Mouse (Mus musculus): Measurements from ENCODE around the gene Fau. TPM values are rescaled to one million over a fixed set of nuclear protein-coding genes. Genes with fewer than 3 reads are reported as not detected.

Fau gene
- total and polyA plus RNA-seq, 3 experiments: 2,986 to 5,712 (median 3,086) TPM

DNA sequence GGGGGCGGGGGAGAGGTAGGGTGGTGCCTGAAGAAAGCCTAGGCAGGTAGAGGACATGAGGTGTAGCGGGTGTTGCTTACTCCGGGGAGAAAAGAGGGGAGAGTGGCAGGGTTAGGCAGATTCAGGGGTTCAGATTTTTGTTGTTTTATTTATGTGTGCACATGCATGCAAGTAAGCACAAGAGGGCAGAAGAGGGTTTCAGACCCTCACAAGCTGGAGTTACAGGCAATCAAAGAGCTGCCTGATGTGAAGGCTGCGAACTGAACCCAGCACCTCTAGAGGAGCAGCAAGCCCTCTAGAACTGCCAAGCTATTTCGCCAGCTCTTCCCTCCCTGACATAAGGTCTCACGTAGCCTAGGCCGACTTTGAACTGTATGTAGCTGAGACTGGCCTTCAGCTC, 41.1 kb upstream of the Fau start:
- Histone ChIP-seq H3K9me3 (replicated peaks) (no peaks in the 10 kb centered on the region), H3K27me3 (ENCODE audit: insufficient read depth, low read length) (no peaks in the 10 kb centered on the region), H3K4me3 (ENCODE audit: low read depth, low read length) (peak overlapping the region; percentile 83), H3K36me3 (replicated peaks) (peaks cover 32% of the 10 kb centered on the region), H3K4me1 (ENCODE audit: insufficient read depth, low read depth, low read length) (peaks cover 83% of the 10 kb centered on the region)
- TF ChIP-seq GATA2 (IDR thresholded peaks at IDR 0.05; ENCODE audit: borderline replicate concordance, low read depth, low read length) (no peak), GATA1 (IDR thresholded peaks at IDR 0.05; ENCODE audit: borderline replicate concordance, low read length) (no peak), TAL1 (conservative IDR thresholded peaks at IDR 0.05; ENCODE audit: low read depth, low read length) (no peak), CTCF (IDR thresholded peaks at IDR 0.05; ENCODE audit: low read depth, low read length) (no peak; the same call in 1 of the 2 replicates), POLR2AphosphoS5 (IDR thresholded peaks at IDR 0.05; ENCODE audit: insufficient replicate concordance, low read depth, low read length) (no peak)
- DNase-seq (ENCODE audit: low spot score): peak; percentile 14
- no peak for ATAC-seq (ENCODE audit: extremely low read depth, insufficient number of reproducible peaks, low FRiP score, poor library complexity, severe bottlenecking)

DNA sequence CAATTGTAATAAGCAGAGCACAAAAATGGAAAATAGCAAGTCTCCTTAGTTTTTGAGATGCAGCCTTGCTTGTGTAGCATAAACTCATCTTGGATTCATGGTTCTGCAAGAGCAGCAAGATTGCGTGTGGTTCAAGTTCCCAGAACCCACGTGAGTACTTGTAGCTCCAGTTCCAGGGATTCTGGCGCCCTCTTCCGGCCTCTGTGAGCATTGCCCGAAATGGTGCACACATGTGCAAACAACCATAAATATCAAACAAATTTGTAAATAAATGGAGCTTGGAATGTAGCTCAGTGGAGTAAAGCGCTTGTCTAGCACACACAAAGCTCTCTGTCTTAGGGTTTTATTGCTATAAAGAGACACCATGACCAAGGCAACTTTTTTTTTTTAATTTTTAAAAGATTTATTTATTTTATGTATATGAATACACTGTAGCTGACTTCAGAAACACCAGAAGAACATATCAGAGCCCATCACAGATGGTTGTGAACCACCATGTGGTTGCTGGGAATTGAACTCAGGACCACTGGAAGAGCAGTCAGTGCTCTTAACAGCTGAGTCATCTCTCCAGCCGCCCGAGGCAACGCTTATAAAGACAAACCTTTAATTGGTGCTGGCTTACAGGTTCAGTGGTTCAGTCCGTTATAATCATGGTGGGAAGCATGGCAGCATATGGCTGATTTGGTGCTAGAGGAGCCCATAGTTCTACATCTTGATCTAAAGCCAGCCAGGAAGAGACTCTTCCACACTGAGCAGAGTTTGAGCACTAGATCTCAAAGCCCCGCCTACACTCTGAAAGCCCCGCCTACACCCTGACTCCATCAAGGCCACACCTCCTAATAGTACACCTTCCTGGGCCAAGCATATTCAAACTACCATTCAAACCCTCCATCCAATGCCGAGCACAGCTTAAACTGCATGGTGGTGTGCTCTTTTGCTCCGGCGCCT, 39.2 kb upstream of the Fau start:
- ATAC-seq (ENCODE audit: extremely low read depth, insufficient number of reproducible peaks, low FRiP score, poor library complexity, severe bottlenecking) (no peak), DNase-seq (ENCODE audit: low spot score) (peak; percentile 20)
- Histone ChIP-seq H3K36me3 (replicated peaks) (peaks cover 14% of the 10 kb centered on the region), H3K9me3 (replicated peaks) (no peaks in the 10 kb centered on the region), H3K27me3 (ENCODE audit: insufficient read depth, low read length) (no peaks in the 10 kb centered on the region), H3K4me1 (ENCODE audit: insufficient read depth, low read depth, low read length) (peaks cover 80% of the 10 kb centered on the region), H3K4me3 (ENCODE audit: low read depth, low read length) (no peak overlapping the region)
- TF ChIP-seq CTCF (IDR thresholded peaks at IDR 0.05; ENCODE audit: low read depth, low read length): peak; percentile 85
- no peak for TF ChIP-seq POLR2AphosphoS5 (IDR thresholded peaks at IDR 0.05; ENCODE audit: insufficient replicate concordance, low read depth, low read length)

DNA sequence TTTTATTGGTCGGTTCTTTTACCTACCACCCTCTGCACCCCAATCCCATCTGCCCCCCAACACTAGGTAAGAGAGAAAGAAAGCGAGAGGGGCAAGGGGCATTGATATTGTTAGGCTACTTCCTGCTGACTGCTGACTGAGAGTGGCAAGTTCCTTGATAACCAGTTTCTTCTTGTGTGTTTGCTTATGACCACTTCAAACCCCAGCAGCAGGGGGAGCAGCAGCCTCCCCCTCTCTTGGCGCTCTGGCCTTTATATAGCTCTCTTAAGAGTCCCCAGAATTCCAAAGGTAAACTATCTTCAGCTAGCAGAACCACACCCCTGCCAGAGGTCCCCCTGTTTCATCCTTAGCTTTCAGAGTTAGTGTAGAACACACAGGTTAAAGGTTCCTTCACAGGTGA, 37.4 kb upstream of the Fau start:
- Histone ChIP-seq H3K4me3 (ENCODE audit: low read depth, low read length) (no peak overlapping the region), H3K4me1 (ENCODE audit: insufficient read depth, low read depth, low read length) (peaks cover 67% of the 10 kb centered on the region), H3K9me3 (replicated peaks) (no peaks in the 10 kb centered on the region), H3K36me3 (replicated peaks) (peaks cover 4% of the 10 kb centered on the region), H3K27me3 (ENCODE audit: insufficient read depth, low read length) (peaks cover 13% of the 10 kb centered on the region)
- ATAC-seq (ENCODE audit: extremely low read depth, insufficient number of reproducible peaks, low FRiP score, poor library complexity, severe bottlenecking) (no peak), DNase-seq (ENCODE audit: low spot score) (no peak)
- TF ChIP-seq GATA1 (IDR thresholded peaks at IDR 0.05; ENCODE audit: borderline replicate concordance, low read length) (no peak), POLR2AphosphoS5 (IDR thresholded peaks at IDR 0.05; ENCODE audit: insufficient replicate concordance, low read depth, low read length) (no peak), CTCF (IDR thresholded peaks at IDR 0.05; ENCODE audit: low read depth, low read length) (no peak), TAL1 (conservative IDR thresholded peaks at IDR 0.05; ENCODE audit: low read depth, low read length) (no peak), GATA2 (IDR thresholded peaks at IDR 0.05; ENCODE audit: borderline replicate concordance, low read depth, low read length) (no peak)

DNA sequence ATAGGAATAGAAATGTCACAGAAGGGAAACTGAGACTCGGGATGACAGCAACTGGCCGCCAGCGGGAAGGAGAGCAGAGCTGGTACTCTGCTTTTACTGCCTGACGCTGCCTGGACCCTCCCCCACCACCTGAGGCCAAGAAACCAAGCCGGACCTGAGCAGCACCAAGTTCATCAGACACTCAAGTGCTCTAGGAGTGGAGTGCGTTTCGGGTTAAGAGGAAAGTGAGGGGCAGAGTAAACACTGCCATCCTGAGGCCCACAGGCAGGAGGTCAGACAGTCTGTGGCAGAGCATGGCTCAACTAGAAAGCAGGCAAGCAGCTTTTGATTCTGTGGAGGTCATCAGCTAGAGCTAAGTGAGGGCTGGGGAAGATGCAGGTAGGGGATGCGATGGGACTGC, 34.6 kb upstream of the Fau start:
- peaks cover 2% of the 10 kb centered on the region for H3K36me3 ChIP-seq (replicated peaks)
- peaks cover 25% of the 10 kb centered on the region for H3K27me3 ChIP-seq (ENCODE audit: insufficient read depth, low read length)
- no peak overlapping the region for H3K4me3 ChIP-seq (ENCODE audit: low read depth, low read length)
- no peak for TF ChIP-seq TAL1 (conservative IDR thresholded peaks at IDR 0.05; ENCODE audit: low read depth, low read length)
- TF ChIP-seq GATA1 (IDR thresholded peaks at IDR 0.05; ENCODE audit: borderline replicate concordance, low read length): no peak
- TF ChIP-seq CTCF (IDR thresholded peaks at IDR 0.05; ENCODE audit: low read depth, low read length): no peak
- TF ChIP-seq POLR2AphosphoS5 (IDR thresholded peaks at IDR 0.05; ENCODE audit: insufficient replicate concordance, low read depth, low read length): no peak
- TF ChIP-seq GATA2 (IDR thresholded peaks at IDR 0.05; ENCODE audit: borderline replicate concordance, low read depth, low read length): no peak
- H3K4me1 ChIP-seq (ENCODE audit: insufficient read depth, low read depth, low read length): peaks cover 40% of the 10 kb centered on the region
- ATAC-seq (ENCODE audit: extremely low read depth, insufficient number of reproducible peaks, low FRiP score, poor library complexity, severe bottlenecking) (no peak), DNase-seq (ENCODE audit: low spot score) (no peak)
- no peaks in the 10 kb centered on the region for H3K9me3 ChIP-seq (replicated peaks)

DNA sequence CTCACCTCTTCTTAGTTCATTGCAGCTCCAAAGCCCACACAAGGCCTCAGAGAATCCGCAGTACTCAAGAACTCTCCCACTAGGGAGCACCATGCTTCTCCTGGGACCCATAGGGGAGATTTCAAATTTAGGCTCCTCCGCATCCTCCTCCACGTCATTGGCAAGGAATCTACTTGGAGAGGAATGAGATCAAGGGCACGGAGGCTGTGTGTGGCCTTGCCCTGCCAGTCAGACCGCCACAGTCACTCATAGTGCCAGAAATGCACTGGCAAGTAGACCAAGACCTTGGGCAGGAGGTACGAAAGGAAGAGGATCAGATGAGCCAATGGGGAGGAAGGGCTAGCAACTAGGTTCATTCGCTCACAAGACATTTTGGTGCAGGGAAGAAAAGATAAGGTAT, 33.7 kb upstream of the Fau start:
- peaks cover 2% of the 10 kb centered on the region for H3K36me3 ChIP-seq (replicated peaks)
- DNase-seq (ENCODE audit: low spot score): no peak
- peaks cover 26% of the 10 kb centered on the region for H3K27me3 ChIP-seq (ENCODE audit: insufficient read depth, low read length)
- H3K4me3 ChIP-seq (ENCODE audit: low read depth, low read length): no peak overlapping the region
- TF ChIP-seq CTCF (IDR thresholded peaks at IDR 0.05; ENCODE audit: low read depth, low read length) (no peak), POLR2AphosphoS5 (IDR thresholded peaks at IDR 0.05; ENCODE audit: insufficient replicate concordance, low read depth, low read length) (no peak), GATA2 (IDR thresholded peaks at IDR 0.05; ENCODE audit: borderline replicate concordance, low read depth, low read length) (no peak)
- peaks cover 35% of the 10 kb centered on the region for H3K4me1 ChIP-seq (ENCODE audit: insufficient read depth, low read depth, low read length)
- H3K9me3 ChIP-seq (replicated peaks): no peaks in the 10 kb centered on the region
- ATAC-seq (ENCODE audit: extremely low read depth, insufficient number of reproducible peaks, low FRiP score, poor library complexity, severe bottlenecking): no peak

DNA sequence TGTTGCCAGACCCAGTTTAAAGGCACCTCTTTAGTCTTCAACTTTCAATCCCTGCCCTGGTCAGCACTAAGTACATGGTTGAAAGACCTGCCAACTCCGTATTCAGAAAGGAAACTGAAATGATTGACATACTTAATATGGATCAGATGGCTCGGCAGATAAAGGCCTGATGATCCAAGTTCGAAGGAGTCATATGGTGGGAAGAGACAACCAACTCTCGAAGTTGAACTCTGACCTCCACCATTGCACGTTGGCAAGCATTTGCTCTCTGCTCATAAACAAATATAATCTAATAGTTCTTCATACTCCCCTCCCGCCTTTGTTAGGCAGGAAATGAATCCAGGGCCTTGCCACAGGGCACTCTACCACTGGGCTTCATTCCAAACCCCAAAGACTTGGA, 28.7 kb upstream of the Fau start:
- Histone ChIP-seq H3K9me3 (replicated peaks) (no peaks in the 10 kb centered on the region), H3K27me3 (ENCODE audit: insufficient read depth, low read length) (peaks cover 30% of the 10 kb centered on the region), H3K36me3 (replicated peaks) (no peaks in the 10 kb centered on the region), H3K4me1 (ENCODE audit: insufficient read depth, low read depth, low read length) (peaks cover 27% of the 10 kb centered on the region), H3K4me3 (ENCODE audit: low read depth, low read length) (no peak overlapping the region)
- no peak for TF ChIP-seq POLR2AphosphoS5 (IDR thresholded peaks at IDR 0.05; ENCODE audit: insufficient replicate concordance, low read depth, low read length)
- TF ChIP-seq TAL1 (conservative IDR thresholded peaks at IDR 0.05; ENCODE audit: low read depth, low read length): no peak
- no peak for TF ChIP-seq GATA2 (IDR thresholded peaks at IDR 0.05; ENCODE audit: borderline replicate concordance, low read depth, low read length)
- TF ChIP-seq GATA1 (IDR thresholded peaks at IDR 0.05; ENCODE audit: borderline replicate concordance, low read length): no peak
- TF ChIP-seq CTCF (IDR thresholded peaks at IDR 0.05; ENCODE audit: low read depth, low read length): no peak
- DNase-seq (ENCODE audit: low spot score): no peak
- no peak for ATAC-seq (ENCODE audit: extremely low read depth, insufficient number of reproducible peaks, low FRiP score, poor library complexity, severe bottlenecking)
